Mouse (Mus musculus) adrenal gland, postnatal 14 days (tissue): ENCODE results near the gene Mef2c. TPM values are rescaled to one million over a fixed set of nuclear protein-coding genes. Genes with fewer than 3 reads are reported as not detected.

Experiments used
- DNase-seq: peaks from one replicate; pipeline ENCODE4 v3.0.0; 2021; ENCODE audit warnings: mixed read lengths
- total RNA-seq: library from RNA; stranded (reverse); gene quantifications from 2 replicates; pipeline ENCODE4 v1.2.3, GENCODE M21; 2021

Mef2c gene
- total RNA-seq, 1 experiment from 2014 or later, result 43.2 TPM

GRCm38 (mm10) chr13:83707611-83708010, 203.8 kb downstream of the Mef2c start:
- no peak for DNase-seq

DNA sequence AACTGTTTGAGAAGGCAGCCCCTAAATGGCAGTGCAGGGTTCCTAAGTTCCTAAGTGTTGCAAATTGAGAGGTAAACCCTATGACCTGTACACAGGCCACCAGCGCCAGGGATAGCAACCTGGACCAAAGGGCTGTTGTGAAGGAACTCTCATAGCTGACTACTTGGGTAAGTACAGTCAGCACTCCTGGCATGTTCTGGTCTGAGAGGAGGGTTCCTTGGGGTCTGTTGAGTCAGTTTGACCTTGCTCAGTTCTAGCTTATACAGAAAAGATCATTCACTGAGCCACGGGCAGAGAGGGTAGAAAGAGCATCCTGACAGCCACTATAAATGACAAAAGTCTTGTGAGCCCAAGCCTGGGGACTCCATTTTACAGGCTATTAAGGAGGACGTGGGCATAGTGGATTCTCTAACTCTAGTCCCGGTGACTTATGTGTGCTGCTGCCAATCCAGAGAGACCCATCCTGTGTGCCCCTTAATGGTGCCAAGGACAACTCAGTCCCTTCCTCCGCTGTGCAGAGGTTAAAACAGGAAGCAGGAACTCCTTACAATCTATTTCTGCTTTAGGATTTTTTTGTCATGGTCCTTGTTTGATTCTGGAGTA, 209.0 kb downstream of the Mef2c start:
- DNase-seq, result no peak

- no peak for DNase-seq
Observed at GRCm38 (mm10) chr13:83713661-83714291, 209.9 kb downstream of the Mef2c start.

GRCm38 (mm10) chr13:83714466-83715307, 210.9 kb downstream of the Mef2c start:
- DNase-seq, result peak; percentile 85

DNA sequence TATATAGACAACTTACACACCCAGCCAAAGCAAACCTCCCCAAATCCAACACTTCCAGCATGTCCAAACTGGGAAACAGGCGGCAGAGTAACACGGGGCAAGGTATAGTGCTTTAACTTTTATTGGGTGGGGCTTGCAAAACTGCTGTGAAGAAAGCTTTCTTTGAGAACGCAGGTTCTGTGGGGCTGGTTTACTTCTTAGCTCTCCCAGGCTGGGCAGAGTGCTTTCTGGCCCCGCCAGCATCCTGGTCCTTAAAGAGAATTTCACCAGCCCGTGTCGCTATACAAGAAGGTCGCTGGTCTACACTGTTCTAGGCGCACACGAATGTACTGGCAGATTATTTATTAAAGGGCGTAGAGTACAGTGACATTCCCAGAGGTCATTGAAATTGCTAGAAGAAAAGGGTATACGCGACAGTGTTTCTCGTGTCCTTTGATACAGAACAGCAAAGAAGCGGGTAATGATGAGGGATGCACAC, 211.5 kb downstream of the Mef2c start:
- no peak for DNase-seq

- no peak for DNase-seq
Observed at GRCm38 (mm10) chr13:83715971-83716615, 212.3 kb downstream of the Mef2c start.
